Mouse (Mus musculus) stomach, embryonic 14.5 days (tissue): Measurements from ENCODE around the gene Paqr6. TPM values are rescaled to one million over a fixed set of nuclear protein-coding genes. Genes with fewer than 3 reads are reported as not detected.
A peak's percentile ranks its signal among the peaks of the same experiment; 100 is the strongest.
"Not testable (repeated sequence)": the region's sequence is repeated elsewhere in the genome, so short reads cannot be mapped to it uniquely, and the experiment has no call there.

Source experiments
- ATAC-seq: fragments of 200-750 bp; cut with Nextera tagmentation; 2 replicates; pipeline ENCODE4 v1.8.0; 2017; ENCODE audit warnings: low read depth, moderate TSS enrichment; ENCODE audit not compliant: insufficient number of reproducible peaks, insufficient read depth, low FRiP score
- H3K27ac ChIP-seq: fragments of 300-500 bp; sonication (generic); 2 replicates; pipeline ENCODE4 v1.5.1; 2014; ENCODE audit warnings: mild to moderate bottlenecking, low read length, moderate library complexity, mixed read lengths
- H3K27me3 ChIP-seq: fragments of 300-500 bp; sonication (generic); 2 replicates; pipeline ENCODE4 v1.6.1; 2014; ENCODE audit warnings: low read length, control low read depth, mixed read lengths; ENCODE audit not compliant: control insufficient read depth, insufficient read depth
- H3K36me3 ChIP-seq: fragments of 300-500 bp; sonication (generic); 2 replicates; pipeline ENCODE4 v1.6.1; 2014; ENCODE audit warnings: mild to moderate bottlenecking, control low read depth, low read length, moderate library complexity, mixed read lengths; ENCODE audit not compliant: control insufficient read depth, insufficient read depth
- H3K4me1 ChIP-seq: fragments of 300-500 bp; sonication (generic); 2 replicates; pipeline ENCODE4 v1.6.1; 2014; ENCODE audit warnings: low read length, control low read depth, mixed read lengths; ENCODE audit not compliant: control insufficient read depth, insufficient read depth
- H3K4me2 ChIP-seq: fragments of 300-500 bp; sonication (generic); replicated peaks from 2 replicates; pipeline ENCODE4 v1.6.1; 2014; ENCODE audit warnings: low read depth, low read length, control low read depth
- H3K4me3 ChIP-seq: fragments of 300-500 bp; sonication (generic); 2 replicates; pipeline ENCODE4 v1.5.1; 2014; ENCODE audit warnings: low read depth, low read length, control low read depth
- H3K9ac ChIP-seq: fragments of 300-500 bp; sonication (generic); replicated peaks from 2 replicates; pipeline ENCODE4 v1.6.1; 2014; ENCODE audit warnings: low read depth, mild to moderate bottlenecking, control low read depth, low read length, moderate library complexity, mixed read lengths
- H3K9me3 ChIP-seq: fragments of 300-500 bp; sonication (generic); 2 replicates; pipeline ENCODE4 v1.6.1; 2016; ENCODE audit warnings: low read depth, low read length, control low read depth; ENCODE audit not compliant: control insufficient read depth
- WGBS: fragments of 180-500 bp; shearing (Covaris S2); extraction: QIAGEN DNeasy Blood & Tissue Kit; methylation state at CpG from one replicate; pipeline ENCODE4 v1.1.7; 2014; 5-methylcytosine and 5-hydroxymethylcytosine counted together
- polyA plus RNA-seq: library from polyadenylated mRNA; unstranded; fragments of >200 nt; fragmentation: Nextera tagmentation; extraction: Ambion mirVana; gene quantifications from 2 replicates; pipeline ENCODE4 v1.2.1, GENCODE M21; 2014

Gene Paqr6
- polyA plus RNA-seq, 1 experiment from 2014 or later, result 11.2 TPM

- no peak overlapping the region for H3K9ac ChIP-seq
- peak overlapping the region; percentile 11; the same call in 1 of the 2 replicates for H3K27ac ChIP-seq
- H3K4me2 ChIP-seq, result no peak overlapping the region
- no peak for ATAC-seq
- 69% methylated on average over 3 of the region's 3 CpGs for WGBS
- H3K36me3 ChIP-seq, result peaks cover 69% of the 10 kb centered on the region
- no peak overlapping the region for H3K4me3 ChIP-seq
- no peaks in the 10 kb centered on the region for H3K9me3 ChIP-seq
- H3K27me3 ChIP-seq, result no peaks in the 10 kb centered on the region
- H3K4me1 ChIP-seq, result peaks cover 6% of the 10 kb centered on the region; the same call in 1 of the 2 replicates
Observed at GRCm38 (mm10) chr3:88359989-88360388, 4.4 kb upstream of the Paqr6 start.

DNA sequence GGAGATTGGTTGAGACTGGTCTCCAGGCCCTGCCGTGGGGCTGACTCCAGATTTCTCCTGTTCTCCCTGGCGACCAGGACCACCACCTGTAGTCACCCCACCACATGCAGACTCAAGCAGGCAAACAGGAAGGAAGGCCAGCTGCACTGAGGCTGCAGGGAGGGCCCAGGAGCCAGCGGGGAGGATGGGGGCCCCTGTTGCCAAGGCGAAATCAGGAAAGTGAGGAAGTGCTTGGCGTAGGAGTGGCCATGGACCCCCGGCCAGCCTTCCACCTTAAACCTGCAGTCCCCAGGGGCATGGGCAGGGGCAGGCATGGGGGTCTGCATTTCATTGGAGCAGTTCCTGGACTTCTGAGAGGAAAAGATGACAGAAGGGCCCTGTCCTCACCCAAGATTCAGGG lies 3.3 kb upstream of the Paqr6 start:
- Histone ChIP-seq H3K4me1 (peaks cover 6% of the 10 kb centered on the region; the same call in 1 of the 2 replicates), H3K36me3 (peaks cover 58% of the 10 kb centered on the region), H3K9me3 (no peaks in the 10 kb centered on the region), H3K27ac (no peak overlapping the region), H3K9ac (no peak overlapping the region), H3K4me3 (no peak overlapping the region), H3K27me3 (peaks cover 6% of the 10 kb centered on the region; the same call in 1 of the 2 replicates), H3K4me2 (no peak overlapping the region)
- no peak for ATAC-seq
- WGBS, result 74% methylated on average over 6 of the region's 6 CpGs

DNA sequence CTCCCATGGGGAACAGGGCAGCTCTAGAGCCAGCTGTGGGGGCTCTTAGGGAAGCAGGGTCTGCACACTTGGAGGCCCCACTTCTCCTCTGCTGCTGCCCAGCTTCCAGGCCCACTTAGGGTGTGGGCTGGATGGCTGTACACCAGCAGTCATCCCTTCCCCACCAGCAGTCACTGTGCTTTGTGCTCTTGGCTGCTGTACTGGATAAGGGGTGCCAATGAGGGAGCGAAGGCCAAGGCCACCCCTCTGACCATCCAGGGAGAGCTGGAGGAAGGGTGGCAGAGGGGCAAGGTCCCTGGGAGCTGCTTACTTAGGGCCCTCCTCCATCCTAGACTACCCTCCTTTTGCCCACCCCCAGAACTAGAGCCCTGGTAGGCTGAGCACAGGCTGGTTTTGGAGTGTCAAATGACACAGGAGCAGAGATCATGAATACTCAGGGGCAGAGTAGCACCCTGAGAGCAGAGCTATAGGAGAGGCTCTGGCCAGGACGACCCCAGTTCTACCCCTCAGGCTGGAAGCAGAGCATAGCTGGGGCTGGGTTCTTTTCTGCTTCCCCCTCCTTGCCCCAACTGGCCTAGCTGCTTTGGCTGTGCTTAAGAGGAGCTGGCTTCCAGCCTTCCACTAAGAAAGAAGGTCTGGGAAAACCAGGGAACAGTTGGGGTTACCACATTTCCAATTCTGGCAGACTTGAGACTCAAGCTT lies 2.6 kb upstream of the Paqr6 start:
- no peak for ATAC-seq
- Histone ChIP-seq H3K9ac (no peak overlapping the region), H3K4me2 (no peak overlapping the region), H3K9me3 (no peaks in the 10 kb centered on the region), H3K27ac (no peak overlapping the region), H3K4me3 (no peak overlapping the region), H3K4me1 (peaks cover 6% of the 10 kb centered on the region; the same call in 1 of the 2 replicates), H3K27me3 (peaks cover 6% of the 10 kb centered on the region; the same call in 1 of the 2 replicates), H3K36me3 (peaks cover 53% of the 10 kb centered on the region)
- 88% methylated on average over 2 of the region's 2 CpGs for WGBS

- no peak overlapping the region for H3K4me2 ChIP-seq
- H3K9ac ChIP-seq, result no peak overlapping the region; the same call in 1 of the 2 replicates
- no peak overlapping the region for H3K4me3 ChIP-seq
- no peaks in the 10 kb centered on the region for H3K9me3 ChIP-seq
- H3K27me3 ChIP-seq, result peaks cover 6% of the 10 kb centered on the region; the same call in 1 of the 2 replicates
- H3K36me3 ChIP-seq, result peaks cover 35% of the 10 kb centered on the region
- peak; percentile 54; the same call in 1 of the 2 replicates for ATAC-seq
- H3K27ac ChIP-seq, result peak overlapping the region; percentile 33; the same call in 1 of the 2 replicates
- WGBS, result 44% methylated on average over 4 of the region's 4 CpGs
- peaks cover 6% of the 10 kb centered on the region; the same call in 1 of the 2 replicates for H3K4me1 ChIP-seq
Observed at GRCm38 (mm10) chr3:88363700-88364099, 684 bp upstream of the Paqr6 start.

- Histone ChIP-seq H3K4me3 (no peak overlapping the region), H3K4me1 (peaks cover 6% of the 10 kb centered on the region; the same call in 1 of the 2 replicates), H3K27ac (no peak overlapping the region), H3K27me3 (peaks cover 6% of the 10 kb centered on the region; the same call in 1 of the 2 replicates), H3K9ac (no peak overlapping the region), H3K9me3 (peaks cover 4% of the 10 kb centered on the region; the same call in 1 of the 2 replicates), H3K36me3 (peaks cover 18% of the 10 kb centered on the region), H3K4me2 (no peak overlapping the region)
- no peak for ATAC-seq
- WGBS, result 40% methylated on average over 34 of the region's 34 CpGs
Observed at GRCm38 (mm10) chr3:88365705-88366361, 1.4 kb downstream of the Paqr6 start.

DNA sequence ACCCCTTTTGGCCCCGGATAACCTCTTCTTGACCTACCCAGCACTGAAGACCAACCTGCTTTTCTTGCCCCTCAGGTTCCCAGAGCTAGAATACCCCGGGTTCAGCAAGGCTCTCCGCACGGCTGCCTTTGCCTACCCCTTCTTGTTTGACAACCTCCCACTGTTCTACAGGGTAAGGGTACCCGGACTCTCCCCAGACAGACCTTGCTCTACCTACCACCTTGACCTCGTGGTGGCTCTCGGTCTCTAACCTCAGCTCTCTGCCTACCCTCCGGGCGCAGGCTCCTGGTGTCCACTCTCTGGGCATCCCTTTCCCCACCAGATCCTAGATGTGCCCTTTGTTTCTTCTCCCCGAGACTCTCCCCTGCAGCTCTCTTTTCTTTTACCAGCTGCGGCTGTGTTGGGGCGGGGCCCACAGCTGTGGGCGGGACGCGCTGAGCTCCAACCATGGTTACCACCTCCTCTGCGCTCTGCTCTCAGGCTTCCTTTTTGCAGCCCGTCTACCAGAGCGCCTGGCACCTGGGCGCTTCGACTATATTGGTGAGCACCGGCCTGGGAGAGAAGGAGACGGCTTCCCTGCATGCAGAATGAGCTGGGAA lies 2.5 kb downstream of the Paqr6 start:
- H3K4me2 ChIP-seq, result peak overlapping the region; percentile 36; the same call in 1 of the 2 replicates
- 6% methylated on average over 17 of the region's 22 CpGs for WGBS
- H3K9me3 ChIP-seq, H3K4me1 ChIP-seq, H3K4me3 ChIP-seq, H3K27ac ChIP-seq, H3K36me3 ChIP-seq, H3K27me3 ChIP-seq, H3K9ac ChIP-seq: not testable (repeated sequence)
- peak; percentile 83 for ATAC-seq

DNA sequence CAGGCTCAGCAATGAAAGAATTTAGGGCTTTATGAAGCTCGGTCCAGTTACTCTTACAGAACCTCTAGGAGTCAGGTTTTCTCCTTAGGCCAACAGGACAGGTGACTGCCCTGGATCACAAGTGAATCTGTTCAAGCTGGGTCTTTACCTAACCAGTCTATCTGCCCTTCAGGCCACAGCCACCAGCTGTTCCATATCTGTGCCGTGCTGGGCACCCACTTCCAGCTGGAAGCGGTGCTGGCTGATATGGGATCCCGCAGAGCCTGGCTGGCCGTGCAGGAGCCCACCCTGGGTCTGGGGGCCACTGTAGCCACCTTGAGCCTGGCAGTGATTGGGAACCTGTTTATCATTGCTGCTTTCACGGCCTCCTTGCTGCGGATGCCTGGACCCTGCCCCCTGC lies 3.1 kb downstream of the Paqr6 start:
- not testable (repeated sequence) for H3K27ac ChIP-seq, H3K4me1 ChIP-seq, H3K27me3 ChIP-seq, H3K9ac ChIP-seq, H3K36me3 ChIP-seq, ATAC-seq, H3K9me3 ChIP-seq, H3K4me2 ChIP-seq, H3K4me3 ChIP-seq
- 39% methylated on average over 3 of the region's 7 CpGs for WGBS

- not testable (repeated sequence) for H3K4me1 ChIP-seq, H3K27ac ChIP-seq, ATAC-seq, H3K9ac ChIP-seq, H3K36me3 ChIP-seq, H3K27me3 ChIP-seq, H3K9me3 ChIP-seq, H3K4me2 ChIP-seq, H3K4me3 ChIP-seq
- WGBS, result 84% methylated on average over 7 of the region's 7 CpGs
Observed at GRCm38 (mm10) chr3:88368511-88368910, 4.1 kb downstream of the Paqr6 start.
